Mouse (Mus musculus) small intestine, adult 10 weeks (tissue): ENCODE data around the gene Speer4f2. TPM values are rescaled to one million over a fixed set of nuclear protein-coding genes. Genes with fewer than 3 reads are reported as not detected.

Experiments used
- polyA plus RNA-seq: library from polyadenylated mRNA; stranded (reverse); fragments of 350-450 nt; fragmentation: Illumina TruSeq; extraction: RNeasy Lipid Tissue Mini Kit (QIAGEN cat#74804); gene quantifications from one replicate; pipeline ENCODE4 v1.2.3, GENCODE M21; 2014; ENCODE audit warnings: low replicate concordance

Gene Speer4f2
- polyA plus RNA-seq = not detected

GRCm38 (mm10) chr5:17372880-17373279, at the start of gene Speer4f2:
Gene Speer4f2 (plus strand): TSS chr5:17373180.

Other genes with a start within 250 kb of the Speer4f2 start
- not detected for gene Speer4f1, start 102.9 kb downstream of the Speer4f2 start, polyA plus RNA-seq
- gene Sema3c, start 201.1 kb downstream of the Speer4f2 start, polyA plus RNA-seq = 13.8 TPM